Mouse (Mus musculus): ENCODE data around the gene Podxl.

GRCm38 (mm10) chr6:31523657-31524056 is 40.1 kb downstream of the Podxl start:
- TF ChIP-seq CTCF (IDR thresholded peaks at IDR 0.05; ENCODE audit: low read depth, low read length) (no peak), POLR2A (IDR thresholded peaks at IDR 0.05; ENCODE audit: insufficient read depth, low read length) (no peak), EP300 (IDR thresholded peaks at IDR 0.05; ENCODE audit: insufficient read depth, low read depth, low read length) (no peak)

All from ES-Bruce4 (cell line).